Mouse (Mus musculus) midbrain, embryonic 11.5 days (tissue): ENCODE data around the gene Cpne1. TPM values are rescaled to one million over a fixed set of nuclear protein-coding genes. Genes with fewer than 3 reads are reported as not detected.

Source experiments
- ATAC-seq: fragments of 200-750 bp; cut with Nextera tagmentation; 2 replicates; pipeline ENCODE4 v1.8.0; 2017; ENCODE audit warnings: moderate TSS enrichment, moderate library complexity; ENCODE audit not compliant: low FRiP score
- DNase-seq: peaks from one replicate; pipeline ENCODE4 v3.0.0; 2015; ENCODE audit warnings: low spot score; ENCODE audit errors: missing footprints
- H3K27ac ChIP-seq: fragments of 300-500 bp; sonication (generic); 2 replicates; pipeline ENCODE4 v1.5.1; 2014; ENCODE audit warnings: low read depth, low read length
- H3K27me3 ChIP-seq: fragments of 300-500 bp; sonication (generic); 2 replicates; pipeline ENCODE4 v1.6.1; 2014; ENCODE audit warnings: mild to moderate bottlenecking, low read length, moderate library complexity, mixed read lengths; ENCODE audit not compliant: control insufficient read depth, insufficient read depth
- H3K36me3 ChIP-seq: fragments of 300-500 bp; sonication (generic); 2 replicates; pipeline ENCODE4 v1.6.1; 2014; ENCODE audit warnings: mild to moderate bottlenecking, low read length, moderate library complexity, mixed read lengths; ENCODE audit not compliant: control insufficient read depth, insufficient read depth
- H3K4me1 ChIP-seq: fragments of 300-500 bp; sonication (generic); 2 replicates; pipeline ENCODE4 v1.6.1; 2014; ENCODE audit warnings: low read length; ENCODE audit not compliant: control insufficient read depth, insufficient read depth
- H3K4me2 ChIP-seq: fragments of 300-500 bp; sonication (generic); 2 replicates; pipeline ENCODE4 v1.6.1; 2014; ENCODE audit warnings: mild to moderate bottlenecking, moderate library complexity
- H3K4me3 ChIP-seq: fragments of 300-500 bp; sonication (generic); 2 replicates; pipeline ENCODE4 v1.5.1; 2014; ENCODE audit warnings: low read depth, low read length
- H3K9ac ChIP-seq: fragments of 300-500 bp; sonication (generic); 2 replicates; pipeline ENCODE4 v1.6.1; 2014; ENCODE audit warnings: low read length
- H3K9me3 ChIP-seq: fragments of 300-500 bp; sonication (generic); 2 replicates; pipeline ENCODE4 v1.6.1; 2016; ENCODE audit warnings: low read length; ENCODE audit not compliant: control insufficient read depth
- WGBS: fragments of 180-500 bp; shearing (Covaris S2); extraction: QIAGEN DNeasy Blood & Tissue Kit; methylation state at CpG from one replicate; pipeline ENCODE4 v1.1.7; 2014; 5-methylcytosine and 5-hydroxymethylcytosine counted together
- polyA plus RNA-seq: library from polyadenylated mRNA; unstranded; fragments of >200 nt; fragmentation: Nextera tagmentation; extraction: Ambion mirVana; gene quantifications from 2 replicates; pipeline ENCODE4 v1.2.1, GENCODE M21; 2014

Gene Cpne1
- 45.7 and 48.9 TPM in 2 replicates for polyA plus RNA-seq

GRCm38 (mm10) chr2:156111358-156112079 is at the start of gene Cpne1, which contains the start of gene Rbm12:
TSS of gene Cpne1 (minus strand) at chr2:156111965.
TSS of gene Rbm12 (minus strand) at chr2:156111978.
- H3K4me2 ChIP-seq: peak within 1 kb of the TSS; percentile 74
- H3K4me1 ChIP-seq: peaks cover 4% of the 10 kb centered on the region; the same call in 1 of the 2 replicates
- peak within 1 kb of the TSS; percentile 76 for H3K27ac ChIP-seq
- WGBS: under 1% methylated on average over 70 of the region's 74 CpGs
- H3K9ac ChIP-seq: peak within 1 kb of the TSS; percentile 98
- DNase-seq (peak; percentile 99), ATAC-seq (peak; percentile 95)
- H3K4me3 ChIP-seq: peak within 1 kb of the TSS; percentile 97
- no peaks in the 10 kb centered on the region for H3K36me3 ChIP-seq
- H3K27me3 ChIP-seq: no peaks in the 10 kb centered on the region
- no peaks in the 10 kb centered on the region for H3K9me3 ChIP-seq

DNA sequence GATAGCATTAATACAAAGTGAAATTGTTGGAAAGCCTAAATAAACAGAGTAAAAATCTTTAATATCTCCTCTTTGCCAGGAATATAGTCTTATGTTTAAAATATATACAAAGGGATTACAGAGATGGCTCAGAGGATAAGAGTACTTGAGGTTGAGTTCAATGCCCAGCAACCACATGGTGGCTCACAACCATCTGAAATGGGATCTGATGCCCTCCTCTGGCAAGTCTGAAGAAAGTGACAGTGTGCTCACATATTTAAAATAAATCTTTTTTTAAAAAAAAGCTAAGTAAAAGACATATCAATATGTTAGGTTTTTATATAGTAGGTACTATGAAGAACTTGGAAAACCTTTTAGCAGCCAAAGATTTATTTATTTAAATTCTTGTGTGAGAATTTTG is 39.8 kb upstream of the Cpne1 start:
- H3K4me1 ChIP-seq: no peaks in the 10 kb centered on the region
- peaks cover 17% of the 10 kb centered on the region for H3K36me3 ChIP-seq
- no peak for ATAC-seq
- no peak for DNase-seq
- no peaks in the 10 kb centered on the region for H3K27me3 ChIP-seq
- H3K4me3 ChIP-seq: no peak overlapping the region
- no peak overlapping the region for H3K27ac ChIP-seq
- no peaks in the 10 kb centered on the region for H3K9me3 ChIP-seq
- H3K4me2 ChIP-seq: no peak overlapping the region
- H3K9ac ChIP-seq: no peak overlapping the region

DNA sequence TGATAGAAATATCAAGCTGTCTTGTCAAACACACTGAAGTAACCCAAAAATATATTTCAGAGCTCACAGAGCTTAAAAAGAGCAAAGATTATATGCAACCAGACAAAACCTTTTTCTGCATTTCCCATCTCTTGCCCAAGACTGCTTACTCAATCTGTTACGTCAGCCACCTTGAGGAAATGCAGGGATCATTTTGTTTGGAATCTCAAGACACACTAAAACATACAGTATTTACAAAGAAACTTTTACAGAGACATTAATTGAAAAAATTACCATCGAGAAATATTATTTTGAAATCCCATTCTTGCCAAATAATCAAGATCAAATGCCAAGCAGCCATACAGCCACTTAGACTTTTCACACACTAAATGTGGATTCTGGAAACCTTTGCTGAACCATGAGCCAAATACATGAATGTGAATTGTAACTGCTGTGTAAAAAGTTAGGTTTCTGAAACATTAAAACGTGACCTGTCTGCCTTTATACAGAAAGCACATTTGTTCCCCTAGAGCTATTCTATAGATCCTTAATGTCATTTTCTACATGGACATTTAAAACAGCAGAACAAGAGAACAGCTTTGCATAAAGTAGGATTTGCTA is 35.7 kb upstream of the Cpne1 start:
- H3K27me3 ChIP-seq: no peaks in the 10 kb centered on the region
- H3K4me1 ChIP-seq: peaks cover 8% of the 10 kb centered on the region
- no peak overlapping the region for H3K27ac ChIP-seq
- H3K9ac ChIP-seq: no peak overlapping the region
- WGBS: 91% methylated on average over 3 of the region's 3 CpGs
- peaks cover 10% of the 10 kb centered on the region for H3K36me3 ChIP-seq
- no peak overlapping the region for H3K4me2 ChIP-seq
- peak; percentile 87 for DNase-seq
- no peak overlapping the region for H3K4me3 ChIP-seq
- no peak for ATAC-seq
- no peaks in the 10 kb centered on the region for H3K9me3 ChIP-seq

- peaks cover 10% of the 10 kb centered on the region for H3K36me3 ChIP-seq
- no peak overlapping the region for H3K4me2 ChIP-seq
- no peak overlapping the region for H3K27ac ChIP-seq
- no peak for ATAC-seq
- no peaks in the 10 kb centered on the region for H3K27me3 ChIP-seq
- H3K4me3 ChIP-seq: no peak overlapping the region
- H3K9ac ChIP-seq: no peak overlapping the region
- no peaks in the 10 kb centered on the region for H3K9me3 ChIP-seq
- peaks cover 8% of the 10 kb centered on the region for H3K4me1 ChIP-seq
- WGBS: 79% methylated on average over 5 of the region's 5 CpGs
- DNase-seq: peak; percentile 86
Observed at GRCm38 (mm10) chr2:156146272-156146989, 34.7 kb upstream of the Cpne1 start.

DNA sequence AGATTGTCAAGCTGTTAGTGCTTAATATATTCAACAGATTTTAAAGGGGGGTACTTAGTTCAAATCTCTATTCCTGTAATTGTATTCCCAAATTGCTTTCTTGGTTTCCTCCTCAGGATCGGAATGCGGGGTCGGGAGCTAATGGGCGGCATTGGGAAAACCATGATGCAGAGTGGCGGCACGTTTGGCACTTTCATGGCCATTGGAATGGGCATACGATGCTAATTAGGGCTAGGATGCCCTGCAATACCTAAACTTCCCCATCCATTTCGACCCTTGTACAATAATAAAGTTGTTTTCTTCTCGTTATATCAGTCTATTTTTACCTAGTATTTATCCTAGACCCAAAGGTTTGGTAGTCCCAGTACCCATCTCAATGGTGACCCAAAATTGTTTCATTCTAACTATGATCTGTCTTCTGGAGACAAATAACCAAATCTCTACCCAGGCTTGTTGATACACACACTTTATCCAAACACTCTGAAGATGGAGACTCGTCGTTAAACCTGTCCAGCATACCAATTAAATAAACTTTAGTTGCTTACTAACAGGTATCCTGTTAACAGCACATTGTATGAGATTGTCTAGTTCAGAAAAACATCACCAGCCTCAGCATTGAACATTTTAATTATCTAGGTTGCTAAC is 33.8 kb upstream of the Cpne1 start:
- no peak overlapping the region for H3K9ac ChIP-seq
- ATAC-seq (no peak), DNase-seq (peak; percentile 90)
- 69% methylated on average over 11 of the region's 11 CpGs for WGBS
- H3K4me2 ChIP-seq: peak overlapping the region; percentile 84; the same call in 1 of the 2 replicates
- H3K4me1 ChIP-seq: peaks cover 8% of the 10 kb centered on the region
- peaks cover 10% of the 10 kb centered on the region for H3K36me3 ChIP-seq
- H3K27ac ChIP-seq: no peak overlapping the region
- no peak overlapping the region for H3K4me3 ChIP-seq
- no peaks in the 10 kb centered on the region for H3K27me3 ChIP-seq
- H3K9me3 ChIP-seq: no peaks in the 10 kb centered on the region

- Histone ChIP-seq H3K27ac (peak within 1 kb of the TSS; percentile 93), H3K36me3 (peaks cover 3% of the 10 kb centered on the region; the same call in 1 of the 2 replicates)
Observed at GRCm38 (mm10) chr2:156143953-156144724, 32.4 kb upstream of the Cpne1 start, which contains the start of the genes Romo1 and Nfs1. TSS of gene Romo1 (plus strand) at chr2:156144039. TSS of gene Nfs1 (minus strand) at chr2:156144186.

DNA sequence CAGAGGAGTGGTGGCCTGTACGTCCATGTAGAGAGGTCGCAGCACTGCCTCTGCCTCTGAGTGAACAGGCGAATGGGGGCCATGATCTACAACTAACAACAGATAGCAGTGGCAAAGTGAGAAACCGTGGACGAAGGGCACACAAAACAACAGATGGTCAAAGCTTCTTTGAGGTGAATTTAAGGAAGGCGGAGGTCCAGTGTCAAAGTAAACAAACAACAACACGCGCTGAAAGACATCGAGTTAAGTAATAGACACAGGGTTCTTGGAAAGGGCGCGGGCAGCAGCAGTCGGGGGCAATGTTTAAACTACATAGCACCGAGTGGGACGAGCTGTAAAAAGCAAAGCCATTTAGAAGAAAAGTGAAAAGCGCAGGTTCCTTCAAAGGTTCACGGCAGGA is 31.6 kb upstream of the Cpne1 start:
- H3K36me3 ChIP-seq: peaks cover 3% of the 10 kb centered on the region; the same call in 1 of the 2 replicates
- H3K9me3 ChIP-seq: no peaks in the 10 kb centered on the region
- no peaks in the 10 kb centered on the region for H3K27me3 ChIP-seq
- H3K27ac ChIP-seq: peak overlapping the region; percentile 77
- DNase-seq (no peak), ATAC-seq (peak; percentile 22; the same call in 1 of the 2 replicates)
- WGBS: 3% methylated on average over 16 of the region's 16 CpGs
- peak overlapping the region; percentile 87 for H3K9ac ChIP-seq
- peaks cover 8% of the 10 kb centered on the region for H3K4me1 ChIP-seq
- peak overlapping the region; percentile 84 for H3K4me2 ChIP-seq
- H3K4me3 ChIP-seq: peak overlapping the region; percentile 77

More at GRCm38 (mm10) chr2:156143953-156144724, 32.4 kb upstream of the Cpne1 start, which contains the start of the genes Romo1 and Nfs1:
- Histone ChIP-seq H3K4me2 (peak within 1 kb of the TSS; percentile 84), H3K9ac (peak within 1 kb of the TSS; percentile 87), H3K27me3 (no peaks in the 10 kb centered on the region), H3K9me3 (no peaks in the 10 kb centered on the region), H3K4me3 (peak within 1 kb of the TSS; percentile 77), H3K4me1 (peaks cover 8% of the 10 kb centered on the region)
- under 1% methylated on average over 70 of the region's 70 CpGs for WGBS
- ATAC-seq (peak; percentile 98), DNase-seq (peak; percentile 99)

DNA sequence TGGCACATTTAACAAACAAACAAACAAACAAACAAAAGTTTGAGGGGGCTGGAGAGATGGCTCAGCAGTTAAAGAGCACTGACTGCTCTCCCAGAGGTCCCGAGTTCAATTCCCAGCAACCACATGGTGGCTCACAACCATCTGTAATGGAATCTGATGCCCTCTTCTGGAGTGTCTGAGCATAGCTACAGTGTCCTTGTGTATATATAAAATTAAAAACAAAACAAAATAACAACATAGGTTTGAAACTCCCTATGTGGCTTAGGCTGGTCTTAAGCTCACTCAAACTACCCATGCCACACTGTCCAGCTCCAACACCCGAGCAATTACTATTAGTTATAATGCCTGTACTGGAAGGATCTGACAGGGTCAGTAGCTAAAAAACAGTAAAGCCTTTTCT is 31.1 kb upstream of the Cpne1 start:
- peak overlapping the region; percentile 87 for H3K9ac ChIP-seq
- H3K4me2 ChIP-seq: peak overlapping the region; percentile 84
- ATAC-seq: no peak
- no peaks in the 10 kb centered on the region for H3K27me3 ChIP-seq
- no peak overlapping the region for H3K27ac ChIP-seq
- no peaks in the 10 kb centered on the region for H3K9me3 ChIP-seq
- DNase-seq: no peak
- H3K4me3 ChIP-seq: peak overlapping the region; percentile 77; the same call in 1 of the 2 replicates
- peaks cover 8% of the 10 kb centered on the region for H3K4me1 ChIP-seq
- 90% methylated on average over 2 of the region's 2 CpGs for WGBS
- H3K36me3 ChIP-seq: no peaks in the 10 kb centered on the region; the same call in 1 of the 2 replicates
